Mouse (Mus musculus): ENCODE measurements around the gene Olfr1188. TPM values are rescaled to one million over a fixed set of nuclear protein-coding genes. Genes with fewer than 3 reads are reported as not detected.
"Not testable (repeated sequence)": the region's sequence is repeated elsewhere in the genome, so short reads cannot be mapped to it uniquely, and the experiment has no call there.

Gene Olfr1188
- polyA plus RNA-seq (2016; fragmentation: Nextera tagmentation; extraction: Ambion mirVana), result not detected in 2 replicates

DNA sequence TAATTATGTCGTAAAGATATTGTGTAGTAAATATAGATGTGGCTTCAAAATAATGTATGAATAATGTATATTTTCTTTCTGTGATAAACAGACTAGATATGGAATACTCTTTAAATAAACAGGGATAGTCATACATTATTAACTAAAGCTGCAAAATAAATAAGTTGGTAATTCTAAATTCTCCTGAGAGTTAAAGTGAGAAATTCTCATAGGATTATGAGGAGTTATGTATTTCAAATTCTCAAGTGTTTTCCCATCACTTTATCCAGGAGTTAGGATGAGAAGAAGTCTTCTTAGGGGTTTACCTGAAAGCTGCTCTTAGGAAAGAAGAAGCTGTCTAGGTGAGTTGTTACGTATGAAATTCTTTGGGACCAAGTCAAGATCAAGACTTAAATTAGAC lies at the start of gene Olfr1188:
TSS of gene Olfr1188 (plus strand) at position 301 of the 400 bp plus-strand sequence.
- 91% methylated on average over 2 of the region's 2 CpGs for WGBS
- Histone ChIP-seq H3K4me3 (replicated peaks) (no peak within 1 kb of the TSS), H3K36me3 (no peaks in the 10 kb centered on the region), H3K4me1 (replicated peaks) (no peaks in the 10 kb centered on the region), H3K4me2 (no peak within 1 kb of the TSS), H3K27me3 (no peaks in the 10 kb centered on the region), H3K27ac (no peak within 1 kb of the TSS), H3K9ac (replicated peaks) (no peak within 1 kb of the TSS), H3K9me3 (no peaks in the 10 kb centered on the region)
- ATAC-seq (ENCODE audit: insufficient number of reproducible peaks, insufficient read depth, low FRiP score, low TSS enrichment, low read depth), result no peak

DNA sequence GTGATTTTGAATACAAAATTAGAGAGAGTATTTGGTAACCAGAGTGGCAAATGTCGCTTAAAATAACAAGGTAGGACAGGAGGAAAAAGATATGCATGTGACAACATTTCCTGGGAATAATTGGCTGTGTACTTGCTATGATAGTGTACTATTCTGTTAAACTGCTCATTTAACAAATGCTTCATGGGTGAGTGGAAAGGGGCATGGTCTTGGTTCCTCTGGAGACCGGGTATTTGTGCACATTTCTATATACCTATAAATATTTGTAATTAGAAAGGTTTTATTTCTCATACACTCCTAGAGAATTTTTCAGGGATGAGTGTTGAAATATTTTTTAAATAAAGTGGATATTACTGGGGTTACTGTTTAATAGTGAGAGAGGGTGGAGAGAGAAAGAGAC lies 38.5 kb upstream of the Olfr1188 start, which contains the start of gene Olfr1186:
TSS of gene Olfr1186 (plus strand) at position 301 of the 400 bp plus-strand sequence.
- Histone ChIP-seq H3K27me3 (no peaks in the 10 kb centered on the region), H3K4me2 (no peak within 1 kb of the TSS), H3K27ac (no peak within 1 kb of the TSS), H3K9ac (replicated peaks) (no peak within 1 kb of the TSS), H3K4me1 (replicated peaks) (no peaks in the 10 kb centered on the region), H3K36me3 (no peaks in the 10 kb centered on the region), H3K4me3 (replicated peaks) (no peak within 1 kb of the TSS), H3K9me3 (no peaks in the 10 kb centered on the region)
- 84% methylated on average over 2 of the region's 2 CpGs for WGBS
- ATAC-seq (ENCODE audit: insufficient number of reproducible peaks, insufficient read depth, low FRiP score, low TSS enrichment, low read depth), result no peak

DNA sequence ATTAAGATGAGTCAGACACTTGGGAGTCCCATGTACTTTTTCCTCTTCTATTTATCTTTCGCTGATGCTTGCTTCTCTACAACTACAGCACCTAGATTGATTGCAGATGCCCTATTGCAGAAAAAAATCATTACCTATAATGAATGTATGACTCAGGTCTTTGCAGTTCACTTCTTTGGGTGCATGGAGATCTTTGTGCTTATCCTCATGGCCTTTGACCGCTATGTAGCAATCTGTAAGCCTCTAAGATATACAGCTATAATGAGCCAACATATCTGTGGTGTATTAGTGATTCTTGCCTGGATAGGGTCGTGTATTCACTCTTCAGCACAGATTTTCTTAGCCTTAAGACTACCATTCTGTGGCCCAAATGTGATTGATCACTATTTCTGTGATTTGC lies 31.0 kb upstream of the Olfr1188 start:
- H3K36me3 ChIP-seq, result no peaks in the 10 kb centered on the region
- H3K4me1 ChIP-seq (replicated peaks), result no peaks in the 10 kb centered on the region
- ATAC-seq (ENCODE audit: insufficient number of reproducible peaks, insufficient read depth, low FRiP score, low TSS enrichment, low read depth), result no peak
- no peak overlapping the region for H3K4me3 ChIP-seq (replicated peaks)
- H3K27me3 ChIP-seq, result no peaks in the 10 kb centered on the region
- no peak overlapping the region for H3K9ac ChIP-seq (replicated peaks)
- no peak overlapping the region for H3K27ac ChIP-seq
- H3K9me3 ChIP-seq, result no peaks in the 10 kb centered on the region
- H3K4me2 ChIP-seq, result no peak overlapping the region
- 70% methylated on average over 3 of the region's 3 CpGs for WGBS

DNA sequence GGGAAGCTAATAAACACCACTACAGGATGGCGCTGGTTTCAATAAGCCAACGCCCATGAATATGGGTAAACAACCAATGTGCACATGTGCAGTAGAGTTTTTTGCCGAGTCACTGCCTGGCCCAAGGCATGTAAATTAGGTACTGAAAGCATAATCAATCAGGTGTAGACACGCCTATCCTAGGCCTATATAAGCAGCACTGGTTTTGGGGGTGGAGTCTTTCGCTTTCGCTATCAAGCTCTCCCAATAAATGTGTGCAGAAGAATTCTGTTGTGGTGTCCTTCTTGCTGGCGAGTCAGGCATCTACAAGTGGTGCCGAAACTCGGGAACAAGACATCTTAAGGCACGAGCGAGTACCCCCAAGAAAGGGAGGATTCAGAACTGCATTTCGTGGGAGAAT lies 16.0 kb downstream of the Olfr1188 start:
- WGBS, result 90% methylated on average over 12 of the region's 12 CpGs
- ATAC-seq (ENCODE audit: insufficient number of reproducible peaks, insufficient read depth, low FRiP score, low TSS enrichment, low read depth); H3K27me3 ChIP-seq; H3K9me3 ChIP-seq; H3K27ac ChIP-seq; H3K36me3 ChIP-seq; H3K4me3 ChIP-seq (replicated peaks); H3K9ac ChIP-seq (replicated peaks); H3K4me2 ChIP-seq; H3K4me1 ChIP-seq (replicated peaks): not testable (repeated sequence)

DNA sequence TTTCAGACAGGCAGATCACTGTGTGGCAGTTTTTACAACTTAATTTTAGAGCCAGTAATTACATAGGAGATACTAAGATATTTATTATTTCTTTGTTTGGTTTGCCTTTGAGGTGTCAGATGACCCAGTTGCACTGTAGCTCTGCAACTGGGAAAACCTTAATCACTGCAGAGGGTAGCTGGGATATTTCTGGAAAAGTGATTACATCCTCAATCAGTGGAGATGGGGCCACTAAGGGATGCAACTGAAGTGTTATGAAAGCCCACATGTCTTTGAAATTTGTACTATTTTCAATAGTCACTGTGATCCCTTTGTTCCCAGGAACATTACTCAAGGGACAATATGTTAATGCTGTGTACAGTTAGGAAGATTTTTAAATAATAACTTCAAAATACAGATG lies 29.4 kb downstream of the Olfr1188 start, which contains the start of gene Olfr1189:
TSS of gene Olfr1189 (plus strand) at position 301 of the 400 bp plus-strand sequence.
- Histone ChIP-seq H3K9me3 (no peaks in the 10 kb centered on the region), H3K9ac (replicated peaks) (no peak within 1 kb of the TSS), H3K27ac (no peak within 1 kb of the TSS), H3K4me3 (replicated peaks) (no peak within 1 kb of the TSS), H3K27me3 (no peaks in the 10 kb centered on the region), H3K4me2 (no peak within 1 kb of the TSS), H3K36me3 (no peaks in the 10 kb centered on the region), H3K4me1 (replicated peaks) (no peaks in the 10 kb centered on the region)
- ATAC-seq (ENCODE audit: insufficient number of reproducible peaks, insufficient read depth, low FRiP score, low TSS enrichment, low read depth), result no peak

Other genes starting within 250 kb of the Olfr1188 start
- gene Olfr1174-ps, start 241.8 kb upstream of the Olfr1188 start, polyA plus RNA-seq (2016; fragmentation: Nextera tagmentation; extraction: Ambion mirVana), result not detected in 2 replicates
- gene Olfr1175-ps, start 229.7 kb upstream of the Olfr1188 start, polyA plus RNA-seq (2016; fragmentation: Nextera tagmentation; extraction: Ambion mirVana), result not detected in 2 replicates
- gene Olfr1176, start 220.2 kb upstream of the Olfr1188 start, polyA plus RNA-seq (2016; fragmentation: Nextera tagmentation; extraction: Ambion mirVana), result not detected in 2 replicates
- not detected in 2 replicates for gene Olfr1177-ps, start 210.4 kb upstream of the Olfr1188 start, polyA plus RNA-seq (2016; fragmentation: Nextera tagmentation; extraction: Ambion mirVana)
- not detected in 2 replicates for gene Olfr1178, start 169.9 kb upstream of the Olfr1188 start, polyA plus RNA-seq (2016; fragmentation: Nextera tagmentation; extraction: Ambion mirVana)
- gene Olfr1179, start 150.5 kb upstream of the Olfr1188 start, polyA plus RNA-seq (2016; fragmentation: Nextera tagmentation; extraction: Ambion mirVana), result not detected in 2 replicates
- gene Olfr1180, start 137.8 kb upstream of the Olfr1188 start, polyA plus RNA-seq (2016; fragmentation: Nextera tagmentation; extraction: Ambion mirVana), result not detected in 2 replicates
- gene Olfr1181, start 130.8 kb upstream of the Olfr1188 start, polyA plus RNA-seq (2016; fragmentation: Nextera tagmentation; extraction: Ambion mirVana), result not detected in 2 replicates
- not detected in 2 replicates for gene Gm13757, start 107.8 kb upstream of the Olfr1188 start, polyA plus RNA-seq (2016; fragmentation: Nextera tagmentation; extraction: Ambion mirVana)
- not detected in 2 replicates for gene Olfr1183, start 102.1 kb upstream of the Olfr1188 start, polyA plus RNA-seq (2016; fragmentation: Nextera tagmentation; extraction: Ambion mirVana)
- gene Olfr1184, start 73.3 kb upstream of the Olfr1188 start, polyA plus RNA-seq (2016; fragmentation: Nextera tagmentation; extraction: Ambion mirVana), result not detected in 2 replicates
- not detected in 2 replicates for gene Olfr1185-ps1, start 63.6 kb upstream of the Olfr1188 start, polyA plus RNA-seq (2016; fragmentation: Nextera tagmentation; extraction: Ambion mirVana)
- not detected in 2 replicates for gene Olfr1186, start 38.4 kb upstream of the Olfr1188 start, polyA plus RNA-seq (2016; fragmentation: Nextera tagmentation; extraction: Ambion mirVana)
- not detected in 2 replicates for gene Olfr1189, start 29.5 kb downstream of the Olfr1188 start, polyA plus RNA-seq (2016; fragmentation: Nextera tagmentation; extraction: Ambion mirVana)
- not detected in 2 replicates for gene Olfr1191-ps1, start 83.6 kb downstream of the Olfr1188 start, polyA plus RNA-seq (2016; fragmentation: Nextera tagmentation; extraction: Ambion mirVana)
- gene Olfr1192-ps1, start 91.6 kb downstream of the Olfr1188 start, polyA plus RNA-seq (2016; fragmentation: Nextera tagmentation; extraction: Ambion mirVana), result not detected in 2 replicates
- not detected in 2 replicates for gene Olfr1193, start 118.7 kb downstream of the Olfr1188 start, polyA plus RNA-seq (2016; fragmentation: Nextera tagmentation; extraction: Ambion mirVana)
- not detected in 2 replicates for gene Olfr1195, start 132.3 kb downstream of the Olfr1188 start, polyA plus RNA-seq (2016; fragmentation: Nextera tagmentation; extraction: Ambion mirVana)
- gene Olfr1196, start 147.7 kb downstream of the Olfr1188 start, polyA plus RNA-seq (2016; fragmentation: Nextera tagmentation; extraction: Ambion mirVana), result not detected in 2 replicates
- not detected in 2 replicates for gene Olfr1197, start 175.4 kb downstream of the Olfr1188 start, polyA plus RNA-seq (2016; fragmentation: Nextera tagmentation; extraction: Ambion mirVana)
- not detected in 2 replicates for gene Olfr1198, start 194.4 kb downstream of the Olfr1188 start, polyA plus RNA-seq (2016; fragmentation: Nextera tagmentation; extraction: Ambion mirVana)
- not detected in 2 replicates for gene Olfr1199, start 203.5 kb downstream of the Olfr1188 start, polyA plus RNA-seq (2016; fragmentation: Nextera tagmentation; extraction: Ambion mirVana)
- not detected in 2 replicates for gene Olfr1200, start 213.6 kb downstream of the Olfr1188 start, polyA plus RNA-seq (2016; fragmentation: Nextera tagmentation; extraction: Ambion mirVana)
- gene Olfr1201, start 236.1 kb downstream of the Olfr1188 start, polyA plus RNA-seq (2016; fragmentation: Nextera tagmentation; extraction: Ambion mirVana), result not detected in 2 replicates